Mouse (Mus musculus): Measurements from ENCODE around the gene Ccn5. TPM values are rescaled to one million over a fixed set of nuclear protein-coding genes. Genes with fewer than 3 reads are reported as not detected.

Ccn5 gene
- total and polyA plus RNA-seq, 3 experiments, result 1.3 to 18.4 (median 2.6) TPM

DNA sequence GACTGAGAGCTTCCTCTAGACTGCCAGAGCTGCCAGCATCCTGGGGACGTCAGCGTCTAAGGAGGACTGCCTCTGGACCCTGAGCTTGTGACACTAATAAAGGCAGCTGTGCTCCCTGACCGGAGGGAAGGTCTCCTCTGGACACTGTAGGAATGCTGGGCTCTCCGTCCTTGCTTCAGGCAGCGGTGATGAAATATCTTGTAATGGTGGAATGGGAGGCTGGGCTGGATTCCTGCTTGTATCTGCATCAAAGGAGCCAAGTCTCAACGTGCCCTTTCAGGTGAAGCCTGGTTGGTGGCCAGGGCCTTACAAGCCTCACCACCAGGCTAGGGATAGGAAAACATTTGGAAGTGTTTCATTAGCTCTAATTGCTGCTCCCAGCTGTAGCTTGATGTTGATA is 33.6 kb upstream of the Ccn5 start:
- TF ChIP-seq EP300 (IDR thresholded peaks at IDR 0.05; ENCODE audit: insufficient read depth, low read depth, low read length) (no peak), POLR2A (IDR thresholded peaks at IDR 0.05; ENCODE audit: insufficient read depth, low read depth, low read length) (no peak), CTCF (IDR thresholded peaks at IDR 0.05) (no peak)
- Histone ChIP-seq H3K9ac (ENCODE audit: low read depth, low read length) (no peak overlapping the region), H3K79me2 (replicated peaks; ENCODE audit: control insufficient read depth, insufficient read depth, low read length) (no peaks in the 10 kb centered on the region), H3K4me3 (no peak overlapping the region), H3K36me3 (ENCODE audit: control insufficient read depth, insufficient read depth, low read length) (no peaks in the 10 kb centered on the region), H3K4me1 (ENCODE audit: control insufficient read depth, insufficient read depth, low read length) (no peaks in the 10 kb centered on the region), H3K27ac (no peak overlapping the region), H3K27me3 (ENCODE audit: control insufficient read depth, insufficient read depth, low read length) (no peaks in the 10 kb centered on the region)
- no peak for DNase-seq
- WGBS, result 90% methylated on average over 6 of the region's 6 CpGs
- intact Hi-C loops (cut with DNase I), result loop anchor here (10.0 kb wide), 4 partner anchors 62 to 252 kb away; partner anchors contain the start of genes Serinc3 and Ttpal

- TF ChIP-seq POLR2A (IDR thresholded peaks at IDR 0.05; ENCODE audit: insufficient read depth, low read depth, low read length), result no peak
- TF ChIP-seq CTCF (IDR thresholded peaks at IDR 0.05), result peak; percentile 92
- peak; percentile 41; the same call in 1 of the 2 replicates for TF ChIP-seq EP300 (IDR thresholded peaks at IDR 0.05; ENCODE audit: insufficient read depth, low read depth, low read length)
- H3K27ac ChIP-seq, result no peak overlapping the region
- H3K9ac ChIP-seq (ENCODE audit: low read depth, low read length), result no peak overlapping the region
- no peaks in the 10 kb centered on the region for H3K27me3 ChIP-seq (ENCODE audit: control insufficient read depth, insufficient read depth, low read length)
- H3K36me3 ChIP-seq (ENCODE audit: control insufficient read depth, insufficient read depth, low read length), result no peaks in the 10 kb centered on the region
- intact Hi-C loops (cut with DNase I), result loop anchor here (10.0 kb wide), 4 partner anchors 63 to 253 kb away; partner anchors contain the start of genes Serinc3 and Ttpal
- H3K79me2 ChIP-seq (replicated peaks; ENCODE audit: control insufficient read depth, insufficient read depth, low read length), result no peaks in the 10 kb centered on the region
- WGBS, result 28% methylated on average over 3 of the region's 3 CpGs
- no peaks in the 10 kb centered on the region for H3K4me1 ChIP-seq (ENCODE audit: control insufficient read depth, insufficient read depth, low read length)
- no peak overlapping the region for H3K4me3 ChIP-seq
- DNase-seq, result peak; percentile 40 to 49
Observed at GRCm38 (mm10) chr2:163787709-163788108, 33.0 kb upstream of the Ccn5 start.

DNA sequence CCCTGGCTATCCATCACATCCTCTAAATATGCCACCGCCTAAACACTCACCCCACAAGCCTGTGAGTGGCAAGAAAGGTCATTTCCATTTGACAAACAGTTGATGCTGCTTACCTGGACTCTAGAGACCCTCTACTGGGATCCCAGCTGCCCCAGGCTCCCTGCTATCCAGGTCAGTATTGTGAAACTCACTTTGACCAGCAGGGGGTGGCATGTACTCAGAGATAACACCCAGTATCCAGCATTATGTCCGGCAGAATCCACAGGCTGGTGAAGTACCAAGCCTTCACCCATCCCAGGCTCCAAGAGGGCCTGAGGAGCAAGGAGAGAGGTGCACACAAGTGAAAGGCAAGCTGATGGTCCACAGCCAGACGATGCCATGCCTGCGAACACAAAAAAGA is 32.2 kb upstream of the Ccn5 start:
- no peak overlapping the region for H3K9ac ChIP-seq (ENCODE audit: low read depth, low read length)
- no peaks in the 10 kb centered on the region for H3K27me3 ChIP-seq (ENCODE audit: control insufficient read depth, insufficient read depth, low read length)
- no peak for TF ChIP-seq POLR2A (IDR thresholded peaks at IDR 0.05; ENCODE audit: insufficient read depth, low read depth, low read length)
- peak; percentile 71; the same call in 1 of the 2 replicates for TF ChIP-seq EP300 (IDR thresholded peaks at IDR 0.05; ENCODE audit: insufficient read depth, low read depth, low read length)
- peak; percentile 76 for TF ChIP-seq CTCF (IDR thresholded peaks at IDR 0.05)
- H3K4me3 ChIP-seq, result no peak overlapping the region
- DNase-seq, result peak; percentile 61 to 69
- H3K4me1 ChIP-seq (ENCODE audit: control insufficient read depth, insufficient read depth, low read length), result no peaks in the 10 kb centered on the region
- intact Hi-C loops (cut with DNase I), result loop anchor here (10.0 kb wide), 4 partner anchors 64 to 254 kb away; partner anchors contain the start of genes Serinc3 and Ttpal
- H3K27ac ChIP-seq, result no peak overlapping the region
- H3K36me3 ChIP-seq (ENCODE audit: control insufficient read depth, insufficient read depth, low read length), result no peaks in the 10 kb centered on the region
- 70% methylated on average over 4 of the region's 4 CpGs for WGBS
- H3K79me2 ChIP-seq (replicated peaks; ENCODE audit: control insufficient read depth, insufficient read depth, low read length), result no peaks in the 10 kb centered on the region

DNA sequence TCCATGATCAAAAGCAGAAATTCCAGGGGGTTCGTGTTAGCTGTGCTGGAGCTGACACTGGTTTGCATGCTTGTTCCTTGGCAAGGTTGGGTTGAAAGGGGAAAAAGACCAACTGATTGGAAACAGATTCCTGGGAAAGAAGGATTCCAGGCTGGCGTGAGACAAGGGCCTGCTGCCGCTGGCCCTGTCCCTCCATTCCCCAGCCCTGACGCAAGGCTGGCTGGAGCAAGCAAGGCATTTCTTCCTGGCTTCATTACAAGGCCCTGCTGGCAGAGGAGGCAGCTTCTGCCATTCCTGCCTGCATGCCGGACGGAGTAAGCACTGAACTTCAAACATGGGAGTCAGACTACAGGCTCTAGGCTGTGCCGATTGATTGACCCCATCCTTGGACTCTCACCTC is 22.2 kb upstream of the Ccn5 start:
- peak; percentile 65 to 80 for DNase-seq
- WGBS, result 42% methylated on average over 7 of the region's 7 CpGs
- no peak for TF ChIP-seq CTCF (IDR thresholded peaks at IDR 0.05)
- TF ChIP-seq EP300 (IDR thresholded peaks at IDR 0.05; ENCODE audit: insufficient read depth, low read depth, low read length), result 0 out of 2 replicates have a peak, but pooled peaks have one; percentile 39
- TF ChIP-seq POLR2A (IDR thresholded peaks at IDR 0.05; ENCODE audit: insufficient read depth, low read depth, low read length), result no peak
- Histone ChIP-seq H3K27me3 (ENCODE audit: control insufficient read depth, insufficient read depth, low read length) (no peaks in the 10 kb centered on the region), H3K27ac (no peak overlapping the region), H3K4me1 (ENCODE audit: control insufficient read depth, insufficient read depth, low read length) (peaks cover 3% of the 10 kb centered on the region), H3K4me3 (no peak overlapping the region), H3K79me2 (replicated peaks; ENCODE audit: control insufficient read depth, insufficient read depth, low read length) (no peaks in the 10 kb centered on the region), H3K36me3 (ENCODE audit: control insufficient read depth, insufficient read depth, low read length) (no peaks in the 10 kb centered on the region), H3K9ac (ENCODE audit: low read depth, low read length) (no peak overlapping the region)
- intact Hi-C loops (cut with DNase I), result no loop called here

DNA sequence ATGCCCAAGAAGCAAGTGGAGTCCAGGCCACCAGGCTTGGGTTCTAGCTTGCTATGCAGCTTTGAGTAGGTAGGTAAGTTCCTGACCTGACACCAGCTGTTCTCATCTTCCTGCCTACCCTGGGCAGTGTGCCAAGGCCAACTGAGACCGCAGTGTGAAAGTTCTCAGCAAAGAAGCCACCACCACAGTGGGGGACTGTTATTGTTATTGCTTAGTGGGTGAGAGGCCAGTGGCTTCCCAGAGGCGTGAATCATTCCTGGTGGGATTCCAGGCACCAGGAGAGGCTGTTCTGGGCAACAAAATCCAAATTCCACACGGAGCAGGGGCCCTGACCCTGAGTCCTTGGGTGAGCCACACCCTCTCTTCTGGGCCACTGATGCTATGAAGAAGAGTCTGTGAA is 19.8 kb upstream of the Ccn5 start:
- WGBS, result 7% methylated on average over 3 of the region's 3 CpGs
- no peaks in the 10 kb centered on the region for H3K27me3 ChIP-seq (ENCODE audit: control insufficient read depth, insufficient read depth, low read length)
- no peaks in the 10 kb centered on the region for H3K36me3 ChIP-seq (ENCODE audit: control insufficient read depth, insufficient read depth, low read length)
- no peak overlapping the region for H3K4me3 ChIP-seq
- no peaks in the 10 kb centered on the region for H3K79me2 ChIP-seq (replicated peaks; ENCODE audit: control insufficient read depth, insufficient read depth, low read length)
- no peak overlapping the region for H3K9ac ChIP-seq (ENCODE audit: low read depth, low read length)
- peaks cover 3% of the 10 kb centered on the region for H3K4me1 ChIP-seq (ENCODE audit: control insufficient read depth, insufficient read depth, low read length)
- TF ChIP-seq POLR2A (IDR thresholded peaks at IDR 0.05; ENCODE audit: insufficient read depth, low read depth, low read length) (no peak), CTCF (IDR thresholded peaks at IDR 0.05) (no peak), EP300 (IDR thresholded peaks at IDR 0.05; ENCODE audit: insufficient read depth, low read depth, low read length) (no peak)
- intact Hi-C loops (cut with DNase I), result loop anchor here (1.0 kb wide), 1 partner anchor 19 kb away; the partner anchor contains the start of gene Ccn5
- no peak overlapping the region for H3K27ac ChIP-seq
- peak; percentile 37 to 56 for DNase-seq

- Histone ChIP-seq H3K4me3 (no peak overlapping the region), H3K36me3 (ENCODE audit: control insufficient read depth, insufficient read depth, low read length) (no peaks in the 10 kb centered on the region), H3K27ac (no peak overlapping the region), H3K4me1 (ENCODE audit: control insufficient read depth, insufficient read depth, low read length) (peaks cover 3% of the 10 kb centered on the region), H3K9ac (ENCODE audit: low read depth, low read length) (no peak overlapping the region), H3K79me2 (replicated peaks; ENCODE audit: control insufficient read depth, insufficient read depth, low read length) (no peaks in the 10 kb centered on the region), H3K27me3 (ENCODE audit: control insufficient read depth, insufficient read depth, low read length) (no peaks in the 10 kb centered on the region)
- TF ChIP-seq EP300 (IDR thresholded peaks at IDR 0.05; ENCODE audit: insufficient read depth, low read depth, low read length) (no peak), CTCF (IDR thresholded peaks at IDR 0.05) (no peak), POLR2A (IDR thresholded peaks at IDR 0.05; ENCODE audit: insufficient read depth, low read depth, low read length) (no peak)
- intact Hi-C loops (cut with DNase I), result no loop called here
- 93% methylated on average over 5 of the region's 5 CpGs for whole genome bisulfite sequencing
- no peak for DNase-seq
Observed at GRCm38 (mm10) chr2:163801406-163801805, 19.3 kb upstream of the Ccn5 start.

All from heart, adult 2 months (tissue).